Mouse (Mus musculus): Measurements from ENCODE around the gene Pak3. TPM values are rescaled to one million over a fixed set of nuclear protein-coding genes. Genes with fewer than 3 reads are reported as not detected.

Gene Pak3
- polyA plus RNA-seq, 1 experiment from 2014 or later = 11.7 TPM

DNA sequence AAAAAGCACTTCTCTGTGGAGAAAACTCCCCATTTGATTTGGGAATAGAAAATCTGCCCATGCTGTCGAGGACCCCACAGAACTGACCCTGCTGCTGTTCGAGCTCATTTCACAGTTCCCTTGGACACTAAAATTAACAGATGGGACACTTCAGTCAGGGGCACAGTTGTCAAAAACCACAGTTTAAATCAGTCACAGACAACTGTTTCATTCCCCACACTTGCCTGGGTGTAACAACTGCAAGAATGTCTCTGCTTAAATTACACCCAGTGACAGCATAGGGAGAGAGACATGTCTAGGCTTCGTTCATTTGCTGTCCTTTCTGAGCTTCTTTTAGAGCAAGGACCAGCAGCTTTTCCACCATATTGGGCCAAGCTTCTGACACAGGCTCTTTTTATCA is 328.2 kb downstream of the Pak3 start:
- Histone ChIP-seq H3K9me3 (ENCODE audit: low read depth, low read length) (no peaks in the 10 kb centered on the region), H3K4me2 (no peak overlapping the region), H3K27me3 (ENCODE audit: insufficient read depth, low read length) (no peaks in the 10 kb centered on the region), H3K36me3 (ENCODE audit: insufficient read depth) (no peaks in the 10 kb centered on the region), H3K4me3 (ENCODE audit: low read depth, low read length) (no peak overlapping the region), H3K9ac (no peak overlapping the region), H3K27ac (ENCODE audit: low read depth) (no peak overlapping the region), H3K4me1 (ENCODE audit: insufficient read depth) (no peaks in the 10 kb centered on the region)
- WGBS = 56% methylated on average over 3 of the region's 3 CpGs
- DNase-seq (no peak), ATAC-seq (ENCODE audit: insufficient read depth) (no peak)
- TF ChIP-seq CTCF (IDR thresholded peaks at IDR 0.05; ENCODE audit: low read depth) = no peak

Small RNA genes lying within 50 kb of the gene (microRNA-seq; reads per million reads assigned to microRNA genes)
- not detected for gene Gm47298 (ENCODE audit: borderline number of aligned reads)

Other genes starting within 250 kb of the Pak3 start
- 2.2 and 3.4 TPM in 2 replicates for gene Chrdl1, start 124.3 kb upstream of the Pak3 start, polyA plus RNA-seq (2014; fragmentation: Nextera tagmentation; extraction: Ambion mirVana)